Mouse (Mus musculus) neural tube, embryonic 12.5 days (tissue): ENCODE data around the gene Slit3. TPM values are rescaled to one million over a fixed set of nuclear protein-coding genes. Genes with fewer than 3 reads are reported as not detected.

Experiments used
- ATAC-seq: fragments of 200-750 bp; cut with Nextera tagmentation; 2 replicates; pipeline ENCODE4 v1.8.0; 2017; ENCODE audit warnings: low read depth, mild to moderate bottlenecking, moderate TSS enrichment, moderate library complexity; ENCODE audit not compliant: low FRiP score
- H3K27ac ChIP-seq: fragments of 300-500 bp; sonication (generic); 2 replicates; pipeline ENCODE4 v1.5.1; 2016
- H3K27me3 ChIP-seq: fragments of 300-500 bp; sonication (generic); replicated peaks from 2 replicates; pipeline ENCODE4 v1.6.1; 2016; ENCODE audit warnings: mild to moderate bottlenecking
- H3K36me3 ChIP-seq: fragments of 300-500 bp; sonication (generic); 2 replicates; pipeline ENCODE4 v1.6.1; 2016; ENCODE audit warnings: mild to moderate bottlenecking
- H3K4me1 ChIP-seq: fragments of 300-500 bp; sonication (generic); 2 replicates; pipeline ENCODE4 v1.6.1; 2016
- H3K4me2 ChIP-seq: fragments of 300-500 bp; sonication (generic); replicated peaks from 2 replicates; pipeline ENCODE4 v1.6.1; 2016; ENCODE audit warnings: mild to moderate bottlenecking
- H3K4me3 ChIP-seq: fragments of 300-500 bp; sonication (generic); 2 replicates; pipeline ENCODE4 v1.5.1; 2016
- H3K9ac ChIP-seq: fragments of 300-500 bp; sonication (generic); 2 replicates; pipeline ENCODE4 v1.6.1; 2016; ENCODE audit warnings: mild to moderate bottlenecking
- H3K9me3 ChIP-seq: fragments of 300-500 bp; sonication (generic); 2 replicates; pipeline ENCODE4 v1.6.1; 2016; ENCODE audit warnings: mild to moderate bottlenecking
- WGBS: fragments of 180-500 bp; shearing (Covaris S2); methylation state at CpG from one replicate; pipeline ENCODE4 v1.1.7; 2016; 5-methylcytosine and 5-hydroxymethylcytosine counted together
- polyA plus RNA-seq: library from polyadenylated mRNA; unstranded; fragments of >200 nt; fragmentation: Nextera tagmentation; extraction: Ambion mirVana; gene quantifications from 2 replicates; pipeline ENCODE4 v1.2.1, GENCODE M21; 2016

Gene Slit3
- polyA plus RNA-seq, 1 experiment from 2014 or later = 65.0 TPM

DNA sequence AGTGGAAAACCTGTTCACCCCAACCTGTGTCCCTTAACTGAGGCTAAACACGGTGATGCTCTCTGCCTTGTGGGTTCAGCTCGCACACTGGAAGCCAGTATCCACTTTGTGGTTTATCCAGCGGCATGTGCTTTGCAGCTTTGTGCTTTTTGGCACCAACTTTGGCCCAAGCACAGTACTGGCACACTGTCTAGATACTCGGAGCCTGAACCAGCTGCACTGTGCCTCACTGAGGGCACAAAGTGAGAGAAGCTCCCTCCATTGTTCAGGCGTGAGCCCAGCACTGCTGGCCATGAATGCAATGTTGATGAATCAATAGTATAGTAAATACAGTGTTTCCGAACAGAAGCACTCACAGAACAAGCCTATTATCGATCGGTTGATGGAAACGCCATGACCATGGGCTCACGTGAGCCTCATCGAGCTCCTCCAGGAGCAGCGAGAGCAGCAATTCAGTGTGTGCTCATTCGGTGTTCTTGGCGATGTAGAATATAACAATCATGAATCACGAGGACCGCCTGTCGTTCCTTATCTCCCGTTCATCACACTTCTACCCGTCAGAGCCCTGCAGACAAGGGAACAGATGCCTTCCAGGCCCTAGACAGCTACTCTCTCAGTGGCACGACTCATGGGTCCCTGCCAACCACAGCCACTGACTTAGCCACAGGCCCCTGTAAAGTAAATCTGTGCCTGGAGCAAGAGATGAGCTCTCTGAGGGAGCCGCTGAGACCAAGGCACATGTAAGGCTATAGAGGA lies 503.7 kb downstream of the Slit3 start:
- no peak for ATAC-seq
- H3K36me3 ChIP-seq = peaks cover 2% of the 10 kb centered on the region; the same call in 1 of the 2 replicates
- WGBS = 83% methylated on average over 21 of the region's 21 CpGs
- no peaks in the 10 kb centered on the region for H3K27me3 ChIP-seq
- H3K9ac ChIP-seq = no peak overlapping the region
- no peak overlapping the region for H3K27ac ChIP-seq
- H3K4me1 ChIP-seq = no peaks in the 10 kb centered on the region
- no peaks in the 10 kb centered on the region for H3K9me3 ChIP-seq
- H3K4me2 ChIP-seq = no peak overlapping the region
- H3K4me3 ChIP-seq = no peak overlapping the region

GRCm38 (mm10) chr11:35625576-35625975 lies 504.6 kb downstream of the Slit3 start:
- no peak for ATAC-seq
- no peak overlapping the region for H3K4me2 ChIP-seq
- no peaks in the 10 kb centered on the region for H3K27me3 ChIP-seq
- WGBS = 76% methylated on average over 6 of the region's 6 CpGs
- no peak overlapping the region for H3K9ac ChIP-seq
- H3K27ac ChIP-seq = no peak overlapping the region
- H3K9me3 ChIP-seq = no peaks in the 10 kb centered on the region
- no peaks in the 10 kb centered on the region for H3K4me1 ChIP-seq
- peaks cover 9% of the 10 kb centered on the region for H3K36me3 ChIP-seq
- no peak overlapping the region for H3K4me3 ChIP-seq

GRCm38 (mm10) chr11:35626161-35626885 lies 505.3 kb downstream of the Slit3 start:
- 75% methylated on average over 10 of the region's 10 CpGs for WGBS
- H3K27ac ChIP-seq = no peak overlapping the region
- no peak for ATAC-seq
- H3K36me3 ChIP-seq = peaks cover 11% of the 10 kb centered on the region
- no peaks in the 10 kb centered on the region for H3K27me3 ChIP-seq
- no peaks in the 10 kb centered on the region for H3K4me1 ChIP-seq
- no peaks in the 10 kb centered on the region for H3K9me3 ChIP-seq
- no peak overlapping the region for H3K4me2 ChIP-seq
- H3K4me3 ChIP-seq = no peak overlapping the region
- no peak overlapping the region for H3K9ac ChIP-seq

- H3K27ac ChIP-seq = no peak overlapping the region
- 90% methylated on average over 3 of the region's 3 CpGs for WGBS
- no peak overlapping the region for H3K4me2 ChIP-seq
- no peak overlapping the region for H3K4me3 ChIP-seq
- H3K9me3 ChIP-seq = no peaks in the 10 kb centered on the region
- H3K36me3 ChIP-seq = peaks cover 11% of the 10 kb centered on the region
- no peaks in the 10 kb centered on the region for H3K4me1 ChIP-seq
- no peak for ATAC-seq
- no peak overlapping the region for H3K9ac ChIP-seq
- H3K27me3 ChIP-seq = no peaks in the 10 kb centered on the region
These were observed 506.8 kb downstream of the Slit3 start for GRCm38 (mm10) chr11:35627815-35628214.

- Histone ChIP-seq H3K9me3 (no peaks in the 10 kb centered on the region), H3K4me1 (no peaks in the 10 kb centered on the region), H3K4me3 (no peak overlapping the region), H3K9ac (no peak overlapping the region), H3K27ac (no peak overlapping the region), H3K27me3 (no peaks in the 10 kb centered on the region), H3K36me3 (peaks cover 16% of the 10 kb centered on the region), H3K4me2 (no peak overlapping the region)
- no peak for ATAC-seq
- 94% methylated on average over 5 of the region's 5 CpGs for WGBS
These were observed 511.2 kb downstream of the Slit3 start for GRCm38 (mm10) chr11:35632262-35632661.

GRCm38 (mm10) chr11:35637102-35637501 lies 516.1 kb downstream of the Slit3 start:
- Histone ChIP-seq H3K9me3 (no peaks in the 10 kb centered on the region), H3K9ac (no peak overlapping the region), H3K4me2 (no peak overlapping the region), H3K27me3 (no peaks in the 10 kb centered on the region), H3K4me3 (no peak overlapping the region), H3K4me1 (peaks cover 10% of the 10 kb centered on the region), H3K27ac (no peak overlapping the region), H3K36me3 (0 out of 2 replicates have a peak, but pooled peaks cover 5% of the 10 kb centered on the region)
- no peak for ATAC-seq
- WGBS = 80% methylated on average over 7 of the region's 7 CpGs

DNA sequence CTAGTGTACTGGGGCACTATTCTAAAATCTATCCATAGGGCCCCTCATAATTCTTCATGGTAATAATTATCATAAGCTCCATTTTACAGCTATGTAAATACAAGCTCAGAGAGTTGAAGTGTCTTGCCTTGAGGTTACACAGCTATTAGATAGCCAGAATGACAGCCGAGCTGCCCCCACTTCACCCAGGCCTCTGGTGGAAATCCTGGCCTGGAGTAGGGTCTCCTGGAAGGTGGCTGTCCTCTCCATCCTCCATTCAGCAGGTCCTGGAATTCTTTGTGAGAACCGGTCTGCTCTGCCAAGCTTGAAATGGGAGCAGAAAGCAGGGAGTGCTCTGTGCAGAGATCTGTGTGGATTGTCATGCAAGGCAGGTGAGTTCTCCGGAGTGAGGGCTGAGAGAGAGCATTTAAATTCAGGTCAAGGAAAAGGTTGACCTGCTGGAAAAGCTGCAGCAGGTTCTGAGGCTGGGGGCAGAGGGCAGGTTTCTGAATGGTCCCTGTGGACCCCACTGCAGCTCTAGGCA lies 517.9 kb downstream of the Slit3 start:
- Histone ChIP-seq H3K4me2 (peak overlapping the region; percentile 24; the same call in 1 of the 2 replicates), H3K4me1 (peaks cover 10% of the 10 kb centered on the region), H3K9me3 (no peaks in the 10 kb centered on the region), H3K9ac (peak overlapping the region; percentile 17; the same call in 1 of the 2 replicates), H3K27ac (no peak overlapping the region), H3K27me3 (no peaks in the 10 kb centered on the region), H3K4me3 (no peak overlapping the region), H3K36me3 (0 out of 2 replicates have a peak, but pooled peaks cover under 1% of the 10 kb centered on the region)
- ATAC-seq = no peak
- 12% methylated on average over 3 of the region's 3 CpGs for WGBS

DNA sequence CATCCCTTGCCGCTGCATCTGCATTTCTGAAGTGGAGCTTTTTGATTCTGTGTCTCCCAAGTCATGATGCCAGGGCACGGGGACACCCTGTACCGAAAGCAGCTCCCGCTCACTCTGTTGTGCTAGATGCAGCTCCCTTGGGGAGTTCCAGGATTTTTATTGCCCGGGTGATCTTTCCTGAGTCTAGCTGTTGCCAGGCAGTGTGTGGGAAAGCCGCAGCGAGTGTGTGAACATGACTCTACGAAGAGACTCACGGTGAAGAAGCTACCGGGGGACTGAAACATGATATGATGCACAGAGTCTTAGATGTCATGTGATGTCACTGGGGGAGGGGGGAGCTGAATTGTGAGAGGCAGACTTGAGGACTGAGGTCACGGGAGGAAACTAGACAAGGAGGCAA lies 518.4 kb downstream of the Slit3 start:
- Histone ChIP-seq H3K27ac (no peak overlapping the region), H3K27me3 (no peaks in the 10 kb centered on the region), H3K9ac (0 out of 2 replicates have a peak overlapping the region, but pooled peaks have one; percentile 17), H3K4me3 (no peak overlapping the region), H3K9me3 (no peaks in the 10 kb centered on the region), H3K4me2 (peak overlapping the region; percentile 24; the same call in 1 of the 2 replicates), H3K4me1 (peaks cover 10% of the 10 kb centered on the region), H3K36me3 (no peaks in the 10 kb centered on the region)
- 0 out of 2 replicates have a peak, but pooled peaks have one; percentile 29 for ATAC-seq
- 26% methylated on average over 11 of the region's 11 CpGs for WGBS

DNA sequence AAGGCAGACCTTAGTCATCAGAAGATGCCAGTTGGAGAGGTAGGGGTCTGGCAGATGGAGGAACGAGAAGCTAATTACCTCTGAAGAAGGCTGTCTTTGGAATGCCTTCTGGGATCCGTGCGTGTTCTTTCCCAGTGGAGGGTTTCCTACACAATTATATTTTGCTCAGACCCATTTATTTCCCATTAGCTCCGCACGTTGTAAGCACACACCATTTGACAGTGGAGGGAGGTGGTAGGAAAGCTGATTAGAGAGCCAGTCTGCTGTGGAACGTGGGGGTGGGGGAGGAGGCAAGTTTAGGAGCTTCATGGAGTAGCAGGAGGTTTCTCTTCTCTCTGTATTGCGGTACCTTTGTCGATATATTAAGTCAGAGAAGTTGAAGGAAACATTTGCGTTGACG lies 530.3 kb downstream of the Slit3 start:
- 79% methylated on average over 10 of the region's 10 CpGs for WGBS
- Histone ChIP-seq H3K4me3 (no peak overlapping the region), H3K27me3 (no peaks in the 10 kb centered on the region), H3K4me2 (no peak overlapping the region), H3K9ac (no peak overlapping the region), H3K36me3 (peaks cover 8% of the 10 kb centered on the region; the same call in 1 of the 2 replicates), H3K27ac (no peak overlapping the region), H3K9me3 (no peaks in the 10 kb centered on the region), H3K4me1 (no peaks in the 10 kb centered on the region)
- ATAC-seq = no peak

DNA sequence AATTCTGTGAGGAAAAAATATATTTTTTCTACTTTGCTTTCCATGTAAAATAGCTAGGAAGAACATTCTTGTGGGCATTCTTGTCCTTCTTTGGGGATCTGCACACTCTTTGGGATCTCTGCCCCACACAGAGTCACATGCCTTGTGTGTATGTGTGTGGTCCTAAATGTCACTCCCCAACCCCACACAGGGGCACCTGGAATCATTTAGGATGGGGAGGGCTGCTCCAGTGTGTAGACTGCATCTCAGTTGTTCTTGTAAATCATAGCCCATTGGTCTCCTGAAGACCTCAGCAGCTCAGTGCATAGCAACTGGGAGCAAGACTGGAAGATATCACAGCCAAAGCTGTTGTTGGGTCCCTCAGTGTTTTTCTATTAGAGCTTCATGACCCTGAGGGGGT lies 534.8 kb downstream of the Slit3 start:
- Histone ChIP-seq H3K9me3 (no peaks in the 10 kb centered on the region), H3K27me3 (no peaks in the 10 kb centered on the region), H3K27ac (no peak overlapping the region), H3K4me3 (no peak overlapping the region), H3K4me2 (no peak overlapping the region), H3K36me3 (0 out of 2 replicates have a peak, but pooled peaks cover 3% of the 10 kb centered on the region), H3K4me1 (no peaks in the 10 kb centered on the region), H3K9ac (no peak overlapping the region)
- ATAC-seq = no peak

DNA sequence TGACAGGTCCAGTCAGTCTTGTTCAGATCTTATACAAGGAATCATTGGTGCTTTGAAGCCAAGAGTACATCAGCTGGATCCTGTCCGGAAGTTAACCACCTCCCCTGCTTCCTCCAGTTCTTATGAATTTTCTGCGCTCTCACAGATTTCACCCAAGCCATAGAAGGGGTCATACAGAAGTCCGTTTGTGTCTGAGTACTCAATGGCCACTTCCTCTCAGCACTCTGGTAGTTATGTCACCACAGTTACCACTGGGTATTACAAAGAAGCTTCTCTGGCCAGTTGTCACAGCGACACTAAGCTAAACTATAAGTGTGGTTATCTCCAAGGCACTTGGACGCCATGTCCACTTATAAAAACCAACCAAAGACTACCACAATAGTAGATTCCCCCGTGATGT lies 536.6 kb downstream of the Slit3 start:
- Histone ChIP-seq H3K9ac (no peak overlapping the region), H3K9me3 (no peaks in the 10 kb centered on the region), H3K27ac (no peak overlapping the region), H3K4me1 (no peaks in the 10 kb centered on the region), H3K4me3 (no peak overlapping the region), H3K36me3 (0 out of 2 replicates have a peak, but pooled peaks cover 3% of the 10 kb centered on the region), H3K27me3 (no peaks in the 10 kb centered on the region), H3K4me2 (no peak overlapping the region)
- no peak for ATAC-seq
- WGBS = 88% methylated on average over 6 of the region's 6 CpGs

DNA sequence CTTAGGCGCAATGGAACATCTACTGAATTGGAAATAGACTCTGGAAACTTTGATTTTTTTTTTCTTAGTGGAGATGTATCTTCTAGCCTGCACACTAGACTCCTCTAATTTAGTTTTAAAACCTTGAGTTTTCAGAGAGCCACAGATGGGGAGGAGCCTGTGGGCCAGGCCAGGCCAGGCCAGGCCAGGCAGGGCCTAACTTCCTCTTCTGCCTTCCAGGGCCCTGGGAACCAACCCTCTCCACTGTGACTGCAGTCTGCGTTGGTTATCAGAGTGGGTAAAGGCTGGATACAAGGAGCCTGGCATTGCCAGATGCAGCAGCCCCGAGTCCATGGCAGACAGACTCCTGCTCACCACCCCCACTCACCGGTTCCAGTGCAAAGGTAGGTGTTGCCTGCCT lies 539.9 kb downstream of the Slit3 start:
- WGBS = 90% methylated on average over 4 of the region's 4 CpGs
- ATAC-seq = no peak
- Histone ChIP-seq H3K9ac (no peak overlapping the region), H3K9me3 (no peaks in the 10 kb centered on the region), H3K4me1 (0 out of 2 replicates have a peak, but pooled peaks cover 3% of the 10 kb centered on the region), H3K4me2 (no peak overlapping the region), H3K4me3 (no peak overlapping the region), H3K27me3 (no peaks in the 10 kb centered on the region), H3K27ac (no peak overlapping the region), H3K36me3 (no peaks in the 10 kb centered on the region)
